Mouse (Mus musculus) 3134 (cell line): ENCODE measurements around the gene Gusb.
A peak's percentile ranks its signal among the peaks of the same experiment; 100 is the strongest.
"Not testable (repeated sequence)": the region's sequence is repeated elsewhere in the genome, so short reads cannot be mapped to it uniquely, and the experiment has no call there.

Source experiments
- DNase-seq: peaks from one replicate; pipeline ENCODE4 v3.0.0-alpha.2; 2011; ENCODE audit warnings: low spot score; ENCODE audit not compliant: insufficient read length; ENCODE audit errors: extremely low read depth

Gusb gene

GRCm38 (mm10) chr5:130002301-130003146 lies at the start of gene Gusb:
Gusb (minus strand) TSS chr5:130003049.
- peak; percentile 90 for DNase-seq

GRCm38 (mm10) chr5:130052510-130052909 lies 49.7 kb upstream of the Gusb start:
- DNase-seq, result no peak

GRCm38 (mm10) chr5:130051073-130051860 lies 48.4 kb upstream of the Gusb start:
- DNase-seq, result no peak

GRCm38 (mm10) chr5:130050416-130050815 lies 47.6 kb upstream of the Gusb start:
- no peak for DNase-seq

- DNase-seq, result no peak
These were observed 46.1 kb upstream of the Gusb start for GRCm38 (mm10) chr5:130048786-130049520.

- DNase-seq, result no peak
These were observed 44.2 kb upstream of the Gusb start for GRCm38 (mm10) chr5:130047013-130047412.

- no peak for DNase-seq
These were observed 43.7 kb upstream of the Gusb start for GRCm38 (mm10) chr5:130046589-130046988.

- no peak for DNase-seq
These were observed 43.3 kb upstream of the Gusb start for GRCm38 (mm10) chr5:130046100-130046499.

GRCm38 (mm10) chr5:130044201-130044695 lies 41.4 kb upstream of the Gusb start:
- DNase-seq, result no peak

- DNase-seq, result no peak
These were observed 40.9 kb upstream of the Gusb start for GRCm38 (mm10) chr5:130043741-130044140.

GRCm38 (mm10) chr5:130041262-130041661 lies 38.4 kb upstream of the Gusb start:
- DNase-seq, result no peak

- no peak for DNase-seq
These were observed 37.9 kb upstream of the Gusb start for GRCm38 (mm10) chr5:130040797-130041196.

- DNase-seq, result peak; percentile 37
These were observed 35.1 kb upstream of the Gusb start for GRCm38 (mm10) chr5:130037752-130038455.

GRCm38 (mm10) chr5:130036300-130036699 lies 33.5 kb upstream of the Gusb start:
- not testable (repeated sequence) for DNase-seq

GRCm38 (mm10) chr5:130033869-130034268 lies 31.0 kb upstream of the Gusb start:
- DNase-seq, result no peak

GRCm38 (mm10) chr5:130031410-130032390 lies 28.9 kb upstream of the Gusb start:
- DNase-seq, result no peak

GRCm38 (mm10) chr5:130029142-130029897 lies 26.5 kb upstream of the Gusb start, which contains the start of the genes Asl and Crcp:
Asl (minus strand) TSS chr5:130029247.
Crcp (plus strand) TSS chr5:130029290.
- DNase-seq, result peak; percentile 89

- DNase-seq, result no peak
These were observed 24.8 kb upstream of the Gusb start for GRCm38 (mm10) chr5:130027696-130028095.
